Mouse (Mus musculus): Measurements from ENCODE around the gene Apol8. TPM values are rescaled to one million over a fixed set of nuclear protein-coding genes. Genes with fewer than 3 reads are reported as not detected.

Gene Apol8
- polyA plus RNA-seq, 1 experiment from 2014 or later, result 0.08 TPM

- H3K4me1 ChIP-seq, result peaks cover 42% of the 10 kb centered on the region
- peak overlapping the region; percentile 95 for H3K27ac ChIP-seq (replicated peaks)
- 63% methylated on average over 14 of the region's 14 CpGs for WGBS
- no peaks in the 10 kb centered on the region for H3K27me3 ChIP-seq
- H3K9me3 ChIP-seq (replicated peaks), result no peaks in the 10 kb centered on the region
- H3K4me3 ChIP-seq (replicated peaks), result no peak overlapping the region
- no peak for ATAC-seq (ENCODE audit: insufficient number of reproducible peaks, low FRiP score, low TSS enrichment, low read depth)
- H3K4me2 ChIP-seq (replicated peaks), result peak overlapping the region; percentile 29
- H3K9ac ChIP-seq, result no peak overlapping the region
- peaks cover 51% of the 10 kb centered on the region for H3K36me3 ChIP-seq
Measured at GRCm38 (mm10) chr15:77797609-77798411, 41.0 kb upstream of the Apol8 start.

DNA sequence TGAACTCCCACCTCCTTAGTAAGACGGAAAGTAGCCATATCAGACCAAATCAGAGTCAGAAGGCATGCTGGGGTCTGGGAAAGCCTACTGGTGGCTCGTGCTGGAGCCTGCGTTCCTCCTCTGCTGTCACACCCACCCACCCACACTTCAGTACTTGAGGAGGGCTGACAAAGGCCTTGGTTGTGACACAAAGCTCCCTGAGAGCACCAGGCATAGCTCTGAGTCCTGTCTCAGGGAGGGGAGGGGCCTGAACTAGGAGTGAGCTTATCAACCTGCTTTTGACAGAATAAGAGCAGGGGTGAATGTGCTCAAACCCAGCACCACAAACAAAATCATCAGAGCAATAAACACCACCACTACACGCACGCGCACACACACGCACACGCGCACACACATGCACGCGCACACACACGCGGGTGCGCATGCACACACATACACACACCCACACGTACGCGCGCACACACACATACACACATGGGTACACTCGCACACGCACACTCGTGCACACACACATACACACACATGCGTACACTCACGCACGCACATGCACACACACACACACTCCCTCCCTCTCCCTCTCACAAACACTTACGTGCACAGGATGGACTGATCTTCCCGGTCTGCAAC, 39.7 kb upstream of the Apol8 start:
- Histone ChIP-seq H3K36me3 (peaks cover 51% of the 10 kb centered on the region), H3K4me1 (peaks cover 42% of the 10 kb centered on the region)

DNA sequence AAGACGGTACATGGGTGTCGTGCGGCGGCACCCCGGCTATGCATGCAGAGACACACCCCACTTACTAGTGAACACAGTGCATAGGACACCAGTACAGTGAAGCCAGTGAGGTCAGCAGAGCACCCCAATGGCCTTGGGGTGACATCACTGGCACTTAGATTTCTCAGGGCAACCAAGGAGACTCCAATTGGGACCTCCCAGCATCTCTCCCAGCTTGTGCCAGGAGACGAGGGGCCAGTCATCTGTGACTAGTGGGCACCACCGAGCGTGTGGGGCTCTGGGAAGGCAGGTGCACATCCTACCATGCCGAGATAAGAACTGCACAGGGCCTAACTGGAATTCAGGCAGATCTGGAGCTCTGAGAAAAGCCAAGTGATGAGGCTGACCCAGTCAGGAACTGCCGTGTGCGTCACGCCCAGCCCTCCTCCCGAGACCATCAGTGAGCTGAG, 38.1 kb upstream of the Apol8 start:
- ATAC-seq (ENCODE audit: insufficient number of reproducible peaks, low FRiP score, low TSS enrichment, low read depth), result no peak
- H3K9me3 ChIP-seq (replicated peaks), result no peaks in the 10 kb centered on the region
- H3K27ac ChIP-seq (replicated peaks), result no peak overlapping the region; the same call in 1 of the 2 replicates
- no peak overlapping the region for H3K4me2 ChIP-seq (replicated peaks)
- WGBS, result 83% methylated on average over 13 of the region's 13 CpGs
- H3K4me1 ChIP-seq, result peaks cover 33% of the 10 kb centered on the region
- no peak overlapping the region for H3K4me3 ChIP-seq (replicated peaks)
- H3K9ac ChIP-seq, result no peak overlapping the region
- H3K36me3 ChIP-seq, result peaks cover 60% of the 10 kb centered on the region
- H3K27me3 ChIP-seq, result no peaks in the 10 kb centered on the region

More for the DNA sequence above, 39.7 kb upstream of the Apol8 start:
- ATAC-seq (ENCODE audit: insufficient number of reproducible peaks, low FRiP score, low TSS enrichment, low read depth), result no peak
- Histone ChIP-seq H3K4me2 (replicated peaks) (no peak overlapping the region), H3K27ac (replicated peaks) (no peak overlapping the region), H3K9ac (no peak overlapping the region), H3K9me3 (replicated peaks) (no peaks in the 10 kb centered on the region), H3K27me3 (no peaks in the 10 kb centered on the region), H3K4me3 (replicated peaks) (no peak overlapping the region)
- WGBS, result 93% methylated on average over 26 of the region's 26 CpGs

GRCm38 (mm10) chr15:77794138-77794907, 37.5 kb upstream of the Apol8 start:
- Histone ChIP-seq H3K9ac (no peak overlapping the region), H3K36me3 (peaks cover 66% of the 10 kb centered on the region)

GRCm38 (mm10) chr15:77793554-77793953, 36.8 kb upstream of the Apol8 start:
- Histone ChIP-seq H3K4me2 (replicated peaks) (no peak overlapping the region), H3K27ac (replicated peaks) (0 out of 2 replicates have a peak overlapping the region, but pooled peaks have one; percentile 39), H3K9me3 (replicated peaks) (no peaks in the 10 kb centered on the region), H3K4me1 (peaks cover 19% of the 10 kb centered on the region), H3K27me3 (no peaks in the 10 kb centered on the region), H3K9ac (no peak overlapping the region), H3K36me3 (peaks cover 74% of the 10 kb centered on the region), H3K4me3 (replicated peaks) (no peak overlapping the region)
- no peak for ATAC-seq (ENCODE audit: insufficient number of reproducible peaks, low FRiP score, low TSS enrichment, low read depth)
- 87% methylated on average over 7 of the region's 7 CpGs for WGBS

More at GRCm38 (mm10) chr15:77794138-77794907, 37.5 kb upstream of the Apol8 start:
- Histone ChIP-seq H3K27ac (replicated peaks) (peak overlapping the region; percentile 18; the same call in 1 of the 2 replicates), H3K4me1 (peaks cover 27% of the 10 kb centered on the region), H3K9me3 (replicated peaks) (no peaks in the 10 kb centered on the region), H3K4me2 (replicated peaks) (no peak overlapping the region), H3K27me3 (no peaks in the 10 kb centered on the region), H3K4me3 (replicated peaks) (no peak overlapping the region)
- 78% methylated on average over 13 of the region's 13 CpGs for WGBS
- ATAC-seq (ENCODE audit: insufficient number of reproducible peaks, low FRiP score, low TSS enrichment, low read depth), result no peak

- Histone ChIP-seq H3K9me3 (replicated peaks) (no peaks in the 10 kb centered on the region), H3K27ac (replicated peaks) (no peak overlapping the region), H3K4me3 (replicated peaks) (no peak overlapping the region), H3K4me2 (replicated peaks) (no peak overlapping the region), H3K9ac (no peak overlapping the region), H3K27me3 (no peaks in the 10 kb centered on the region), H3K36me3 (peaks cover 78% of the 10 kb centered on the region), H3K4me1 (peaks cover 15% of the 10 kb centered on the region)
- ATAC-seq (ENCODE audit: insufficient number of reproducible peaks, low FRiP score, low TSS enrichment, low read depth), result no peak
- WGBS, result 91% methylated on average over 4 of the region's 4 CpGs
Measured at GRCm38 (mm10) chr15:77793094-77793493, 36.3 kb upstream of the Apol8 start.

DNA sequence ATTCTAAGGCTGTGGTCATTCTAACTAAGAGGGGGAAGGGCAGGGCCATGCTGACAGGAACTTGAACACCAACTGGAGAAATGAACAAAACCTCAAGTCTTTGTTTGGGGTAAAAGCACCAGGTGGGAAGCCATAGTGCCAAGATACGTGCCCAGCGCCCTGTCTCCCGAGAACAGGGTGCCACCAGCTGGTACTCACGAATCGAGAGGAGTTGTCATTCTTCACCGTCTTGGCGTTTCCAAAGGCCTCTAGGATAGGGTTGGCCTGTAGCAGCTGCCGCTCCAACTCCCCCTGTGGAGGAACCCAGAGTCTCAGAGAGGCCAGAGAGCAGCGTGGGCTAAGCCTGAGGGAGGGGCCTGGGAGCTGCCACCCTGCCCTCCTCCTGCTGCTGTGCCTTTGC, 35.3 kb upstream of the Apol8 start:
- H3K4me2 ChIP-seq (replicated peaks), result no peak overlapping the region
- H3K4me3 ChIP-seq (replicated peaks), result no peak overlapping the region
- H3K27me3 ChIP-seq, result no peaks in the 10 kb centered on the region
- WGBS, result 86% methylated on average over 9 of the region's 9 CpGs
- peaks cover 87% of the 10 kb centered on the region for H3K36me3 ChIP-seq
- H3K4me1 ChIP-seq, result peaks cover 4% of the 10 kb centered on the region
- no peak overlapping the region for H3K27ac ChIP-seq (replicated peaks)
- ATAC-seq (ENCODE audit: insufficient number of reproducible peaks, low FRiP score, low TSS enrichment, low read depth), result no peak
- no peaks in the 10 kb centered on the region for H3K9me3 ChIP-seq (replicated peaks)
- no peak overlapping the region for H3K9ac ChIP-seq

DNA sequence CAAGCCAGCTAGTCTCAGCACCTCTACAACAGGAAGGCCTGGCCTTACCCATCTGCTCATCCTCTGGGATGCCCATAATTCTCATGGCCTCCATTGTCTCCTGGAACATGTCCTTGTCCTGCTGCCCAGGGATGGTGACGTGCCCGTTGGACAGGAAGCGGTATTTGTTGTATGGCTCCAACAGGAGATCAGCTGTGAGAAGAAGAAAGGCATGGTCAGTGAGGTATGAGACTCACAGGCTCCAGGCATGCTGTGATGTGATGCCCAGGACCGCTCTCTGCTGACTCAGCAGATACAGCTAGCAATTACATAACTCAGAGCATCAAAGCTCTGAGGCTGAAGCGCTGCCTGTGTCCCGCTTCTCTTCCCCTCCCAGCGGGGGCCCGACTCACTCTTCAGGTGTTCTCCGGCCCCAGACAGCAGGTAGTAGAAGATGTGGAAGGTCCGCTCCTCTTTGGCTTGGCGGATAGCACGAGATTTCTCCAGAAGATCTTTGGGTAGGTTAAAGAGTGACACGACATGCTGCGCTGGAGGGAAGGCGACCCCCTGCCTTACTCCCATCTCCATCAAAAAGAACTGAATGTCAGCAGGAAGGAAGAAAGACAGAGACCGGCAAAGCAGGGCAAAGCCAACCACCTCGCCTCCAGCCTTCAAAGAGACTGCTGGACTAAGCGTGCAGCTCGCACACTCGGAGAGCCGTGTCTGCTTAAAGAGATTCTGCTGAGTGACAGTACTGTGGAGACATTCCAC, 34.0 kb upstream of the Apol8 start:
- whole genome bisulfite sequencing, result 83% methylated on average over 21 of the region's 21 CpGs

DNA sequence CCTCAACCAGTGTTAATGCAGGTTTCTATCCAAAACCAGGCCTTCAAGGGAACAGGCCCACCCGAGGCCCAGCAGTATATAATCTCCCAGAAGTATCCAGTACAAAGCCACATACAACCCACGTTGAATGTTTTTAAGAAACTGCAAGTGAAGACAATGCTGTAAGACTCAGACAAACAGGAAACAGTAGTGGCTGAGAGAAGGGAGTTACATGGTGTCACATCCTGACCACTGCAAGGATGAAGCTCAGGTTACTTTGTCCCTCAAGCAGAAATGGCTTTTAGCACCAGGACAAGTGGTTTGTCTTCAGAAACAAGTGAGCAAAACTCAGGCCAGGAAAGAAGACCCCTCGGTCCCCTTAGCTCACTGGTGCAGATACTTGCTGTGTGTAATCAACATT, 32.4 kb upstream of the Apol8 start:
- no peak for ATAC-seq (ENCODE audit: insufficient number of reproducible peaks, low FRiP score, low TSS enrichment, low read depth)
- Histone ChIP-seq H3K27ac (replicated peaks) (no peak overlapping the region), H3K36me3 (peaks cover 91% of the 10 kb centered on the region), H3K27me3 (no peaks in the 10 kb centered on the region), H3K9me3 (replicated peaks) (no peaks in the 10 kb centered on the region), H3K9ac (no peak overlapping the region), H3K4me2 (replicated peaks) (no peak overlapping the region), H3K4me3 (replicated peaks) (no peak overlapping the region), H3K4me1 (no peaks in the 10 kb centered on the region)
- 80% methylated on average over 3 of the region's 3 CpGs for WGBS

More for the DNA sequence above, 34.0 kb upstream of the Apol8 start:
- Histone ChIP-seq H3K27me3 (no peaks in the 10 kb centered on the region), H3K4me3 (replicated peaks) (no peak overlapping the region), H3K27ac (replicated peaks) (no peak overlapping the region), H3K9ac (no peak overlapping the region), H3K36me3 (peaks cover 87% of the 10 kb centered on the region), H3K9me3 (replicated peaks) (no peaks in the 10 kb centered on the region), H3K4me1 (no peaks in the 10 kb centered on the region), H3K4me2 (replicated peaks) (no peak overlapping the region)
- no peak for ATAC-seq (ENCODE audit: insufficient number of reproducible peaks, low FRiP score, low TSS enrichment, low read depth)

DNA sequence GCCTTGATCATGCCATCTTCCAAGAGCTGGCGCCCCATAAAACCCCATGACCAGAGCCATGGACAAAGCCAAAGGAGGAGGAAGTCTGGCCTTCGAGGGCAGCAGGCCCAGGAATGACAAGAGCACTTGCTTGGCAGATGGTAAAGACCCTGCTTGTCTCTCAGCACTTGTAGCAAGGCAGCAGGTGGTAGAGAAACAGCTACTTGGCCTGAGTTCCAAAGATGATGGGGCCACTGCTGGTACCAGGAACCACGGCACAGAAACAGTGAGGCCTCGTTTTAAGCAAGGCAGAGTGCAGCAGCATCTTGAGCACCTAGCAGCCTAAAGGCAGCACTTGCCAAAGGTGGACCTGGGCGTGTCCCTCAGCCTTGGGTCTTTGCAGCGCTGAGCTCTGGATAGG, 31.6 kb upstream of the Apol8 start:
- Histone ChIP-seq H3K36me3 (peaks cover 95% of the 10 kb centered on the region), H3K4me3 (replicated peaks) (no peak overlapping the region), H3K4me2 (replicated peaks) (no peak overlapping the region), H3K27ac (replicated peaks) (no peak overlapping the region), H3K27me3 (no peaks in the 10 kb centered on the region), H3K9ac (no peak overlapping the region), H3K4me1 (no peaks in the 10 kb centered on the region), H3K9me3 (replicated peaks) (no peaks in the 10 kb centered on the region)
- WGBS, result 79% methylated on average over 6 of the region's 6 CpGs
- ATAC-seq (ENCODE audit: insufficient number of reproducible peaks, low FRiP score, low TSS enrichment, low read depth), result no peak
